Mouse (Mus musculus) heart, embryonic 13.5 days (tissue): ENCODE results near the gene Myh11. TPM values are rescaled to one million over a fixed set of nuclear protein-coding genes. Genes with fewer than 3 reads are reported as not detected.

Experiments
- ATAC-seq: fragments of 200-750 bp; cut with Nextera tagmentation; 2 replicates; pipeline ENCODE4 v1.8.0; 2017; ENCODE audit warnings: moderate TSS enrichment; ENCODE audit not compliant: insufficient number of reproducible peaks, low FRiP score, low TSS enrichment; ENCODE audit errors: extremely low read depth
- H3K27ac ChIP-seq: fragments of 300-500 bp; sonication (generic); replicated peaks from 2 replicates; pipeline ENCODE4 v1.5.1; 2015; ENCODE audit warnings: moderate library complexity, mild to moderate bottlenecking, inconsistent platforms
- H3K27me3 ChIP-seq: fragments of 300-500 bp; sonication (generic); replicated peaks from 2 replicates; pipeline ENCODE4 v1.6.1; 2015; ENCODE audit warnings: mild to moderate bottlenecking, inconsistent platforms
- H3K36me3 ChIP-seq: fragments of 300-500 bp; sonication (generic); 2 replicates; pipeline ENCODE4 v1.6.1; 2015; ENCODE audit warnings: mild to moderate bottlenecking, inconsistent platforms
- H3K4me1 ChIP-seq: fragments of 300-500 bp; sonication (generic); 2 replicates; pipeline ENCODE4 v1.6.1; 2015; ENCODE audit warnings: inconsistent platforms
- H3K4me2 ChIP-seq: fragments of 300-500 bp; sonication (generic); 2 replicates; pipeline ENCODE4 v1.6.1; 2015; ENCODE audit warnings: inconsistent platforms, mild to moderate bottlenecking, moderate library complexity
- H3K4me3 ChIP-seq: fragments of 300-500 bp; sonication (generic); 2 replicates; pipeline ENCODE4 v1.5.1; 2015; ENCODE audit warnings: moderate library complexity, mild to moderate bottlenecking, inconsistent platforms
- H3K9ac ChIP-seq: fragments of 300-500 bp; sonication (generic); 2 replicates; pipeline ENCODE4 v1.6.1; 2015; ENCODE audit warnings: inconsistent platforms, mild to moderate bottlenecking, moderate library complexity
- H3K9me3 ChIP-seq: fragments of 300-500 bp; sonication (generic); 2 replicates; pipeline ENCODE4 v1.6.1; 2016; ENCODE audit warnings: inconsistent platforms
- WGBS: fragments of 180-500 bp; shearing (Covaris S2); methylation state at CpG from one replicate; pipeline ENCODE4 v1.1.7; 2015; ENCODE audit warnings: mixed read lengths; 5-methylcytosine and 5-hydroxymethylcytosine counted together
- polyA plus RNA-seq: library from polyadenylated mRNA; unstranded; fragments of >200 nt; fragmentation: Nextera tagmentation; extraction: Ambion mirVana; gene quantifications from 2 replicates; pipeline ENCODE4 v1.2.1, GENCODE M21; 2015

Gene Myh11
- polyA plus RNA-seq, 1 experiment from 2014 or later: 2.9 TPM

GRCm38 (mm10) chr16:14264504-14264903 is 26.7 kb downstream of the Myh11 start:
- H3K27ac ChIP-seq: no peak overlapping the region
- no peaks in the 10 kb centered on the region; the same call in 1 of the 2 replicates for H3K9me3 ChIP-seq
- no peak overlapping the region for H3K4me2 ChIP-seq
- H3K4me3 ChIP-seq: no peak overlapping the region
- no peak for ATAC-seq
- no peaks in the 10 kb centered on the region for H3K36me3 ChIP-seq
- H3K9ac ChIP-seq: no peak overlapping the region
- 66% methylated on average over 2 of the region's 2 CpGs for WGBS
- H3K27me3 ChIP-seq: peaks cover 89% of the 10 kb centered on the region
- H3K4me1 ChIP-seq: peaks cover 10% of the 10 kb centered on the region

GRCm38 (mm10) chr16:14263241-14263640 is 27.9 kb downstream of the Myh11 start:
- ATAC-seq: no peak
- H3K27me3 ChIP-seq: peaks cover 89% of the 10 kb centered on the region
- no peak overlapping the region for H3K9ac ChIP-seq
- no peaks in the 10 kb centered on the region; the same call in 1 of the 2 replicates for H3K9me3 ChIP-seq
- H3K27ac ChIP-seq: no peak overlapping the region
- no peaks in the 10 kb centered on the region for H3K36me3 ChIP-seq
- H3K4me2 ChIP-seq: no peak overlapping the region
- peaks cover 10% of the 10 kb centered on the region for H3K4me1 ChIP-seq
- 81% methylated on average over 6 of the region's 6 CpGs for WGBS
- no peak overlapping the region for H3K4me3 ChIP-seq

- Histone ChIP-seq H3K4me2 (no peak overlapping the region), H3K4me3 (no peak overlapping the region), H3K36me3 (no peaks in the 10 kb centered on the region), H3K4me1 (peaks cover 10% of the 10 kb centered on the region), H3K27me3 (peaks cover 86% of the 10 kb centered on the region), H3K9ac (no peak overlapping the region), H3K27ac (no peak overlapping the region), H3K9me3 (no peaks in the 10 kb centered on the region; the same call in 1 of the 2 replicates)
- ATAC-seq: no peak
- 59% methylated on average over 1 of the region's 1 CpGs for WGBS
These were observed 28.8 kb downstream of the Myh11 start for GRCm38 (mm10) chr16:14262410-14262809.

- no peak overlapping the region for H3K9ac ChIP-seq
- H3K4me3 ChIP-seq: no peak overlapping the region
- ATAC-seq: no peak
- H3K36me3 ChIP-seq: no peaks in the 10 kb centered on the region
- H3K27ac ChIP-seq: no peak overlapping the region
- peaks cover 96% of the 10 kb centered on the region for H3K27me3 ChIP-seq
- no peaks in the 10 kb centered on the region for H3K4me1 ChIP-seq
- no peaks in the 10 kb centered on the region; the same call in 1 of the 2 replicates for H3K9me3 ChIP-seq
- no peak overlapping the region for H3K4me2 ChIP-seq
- WGBS: 27% methylated on average over 2 of the region's 2 CpGs
These were observed 32.3 kb downstream of the Myh11 start for GRCm38 (mm10) chr16:14258856-14259255.

- ATAC-seq: no peak
- Histone ChIP-seq H3K9ac (no peak overlapping the region), H3K9me3 (no peaks in the 10 kb centered on the region), H3K4me2 (no peak overlapping the region), H3K4me3 (no peak overlapping the region), H3K36me3 (no peaks in the 10 kb centered on the region), H3K27ac (no peak overlapping the region), H3K4me1 (peaks cover 4% of the 10 kb centered on the region; the same call in 1 of the 2 replicates), H3K27me3 (peaks cover 96% of the 10 kb centered on the region)
- WGBS: 66% methylated on average over 3 of the region's 3 CpGs
These were observed 37.6 kb downstream of the Myh11 start for GRCm38 (mm10) chr16:14253586-14253985.

- no peak overlapping the region for H3K9ac ChIP-seq
- H3K4me1 ChIP-seq: peaks cover 4% of the 10 kb centered on the region; the same call in 1 of the 2 replicates
- no peaks in the 10 kb centered on the region for H3K9me3 ChIP-seq
- H3K4me2 ChIP-seq: no peak overlapping the region
- WGBS: 65% methylated on average over 4 of the region's 4 CpGs
- no peaks in the 10 kb centered on the region for H3K36me3 ChIP-seq
- no peak overlapping the region for H3K27ac ChIP-seq
- no peak for ATAC-seq
- H3K27me3 ChIP-seq: peaks cover 98% of the 10 kb centered on the region
- H3K4me3 ChIP-seq: no peak overlapping the region
These were observed 38.3 kb downstream of the Myh11 start for GRCm38 (mm10) chr16:14252877-14253276.

- WGBS: 59% methylated on average over 1 of the region's 1 CpGs
- Histone ChIP-seq H3K27me3 (peaks cover 98% of the 10 kb centered on the region), H3K4me2 (no peak overlapping the region), H3K4me3 (no peak overlapping the region), H3K9ac (no peak overlapping the region), H3K4me1 (peaks cover 4% of the 10 kb centered on the region; the same call in 1 of the 2 replicates), H3K27ac (no peak overlapping the region), H3K36me3 (no peaks in the 10 kb centered on the region), H3K9me3 (no peaks in the 10 kb centered on the region)
- no peak for ATAC-seq
These were observed 41.3 kb downstream of the Myh11 start for GRCm38 (mm10) chr16:14249913-14250312.

- Histone ChIP-seq H3K9ac (no peak overlapping the region), H3K4me1 (peaks cover 8% of the 10 kb centered on the region; the same call in 1 of the 2 replicates), H3K27ac (no peak overlapping the region), H3K27me3 (peaks cover 96% of the 10 kb centered on the region), H3K4me3 (no peak overlapping the region), H3K4me2 (no peak overlapping the region), H3K36me3 (no peaks in the 10 kb centered on the region), H3K9me3 (no peaks in the 10 kb centered on the region)
- no peak for ATAC-seq
- WGBS: 24% methylated on average over 2 of the region's 2 CpGs
These were observed 48.6 kb downstream of the Myh11 start for GRCm38 (mm10) chr16:14242553-14242952.

GRCm38 (mm10) chr16:14242059-14242458 is 49.1 kb downstream of the Myh11 start:
- peaks cover 8% of the 10 kb centered on the region; the same call in 1 of the 2 replicates for H3K4me1 ChIP-seq
- no peak for ATAC-seq
- peaks cover 95% of the 10 kb centered on the region for H3K27me3 ChIP-seq

GRCm38 (mm10) chr16:14237100-14237723 is 54.0 kb downstream of the Myh11 start:
- Histone ChIP-seq H3K4me2 (no peak overlapping the region), H3K27me3 (peaks cover 98% of the 10 kb centered on the region), H3K9ac (no peak overlapping the region), H3K4me1 (peaks cover 2% of the 10 kb centered on the region; the same call in 1 of the 2 replicates), H3K4me3 (no peak overlapping the region), H3K36me3 (no peaks in the 10 kb centered on the region), H3K27ac (no peak overlapping the region), H3K9me3 (no peaks in the 10 kb centered on the region)
- WGBS: 16% methylated on average over 6 of the region's 6 CpGs
- no peak for ATAC-seq

More at GRCm38 (mm10) chr16:14242059-14242458, 49.1 kb downstream of the Myh11 start:
- no peak overlapping the region for H3K4me2 ChIP-seq
- no peak overlapping the region for H3K27ac ChIP-seq
- no peak overlapping the region for H3K9ac ChIP-seq
- H3K9me3 ChIP-seq: no peaks in the 10 kb centered on the region
- H3K4me3 ChIP-seq: no peak overlapping the region
- no peaks in the 10 kb centered on the region for H3K36me3 ChIP-seq
- WGBS: 57% methylated on average over 3 of the region's 3 CpGs

GRCm38 (mm10) chr16:14215156-14215555 is 76.0 kb downstream of the Myh11 start:
- Histone ChIP-seq H3K27me3 (peaks cover 17% of the 10 kb centered on the region; the same call in 1 of the 2 replicates), H3K9me3 (no peaks in the 10 kb centered on the region), H3K4me1 (no peaks in the 10 kb centered on the region), H3K27ac (no peak overlapping the region), H3K4me2 (no peak overlapping the region), H3K4me3 (no peak overlapping the region), H3K36me3 (no peaks in the 10 kb centered on the region), H3K9ac (no peak overlapping the region)
- WGBS: 86% methylated on average over 3 of the region's 3 CpGs
- ATAC-seq: no peak

GRCm38 (mm10) chr16:14198798-14199197 is 92.4 kb downstream of the Myh11 start:
- Histone ChIP-seq H3K27me3 (no peaks in the 10 kb centered on the region; the same call in 1 of the 2 replicates), H3K36me3 (no peaks in the 10 kb centered on the region), H3K9me3 (no peaks in the 10 kb centered on the region), H3K4me1 (no peaks in the 10 kb centered on the region), H3K9ac (no peak overlapping the region), H3K4me2 (no peak overlapping the region), H3K27ac (no peak overlapping the region), H3K4me3 (no peak overlapping the region)
- 67% methylated on average over 4 of the region's 4 CpGs for WGBS
- ATAC-seq: no peak
